Mouse (Mus musculus) stomach, postnatal 0 days (tissue): ENCODE measurements around the gene Syngr2.

Source experiments
- CTCF ChIP-seq: IDR thresholded peaks from 2 replicates; pipeline ENCODE4 v1.5.1; 2016; ENCODE audit warnings: antibody characterized with exemption, low read depth, mild to moderate bottlenecking, moderate library complexity
- EP300 ChIP-seq: optimal IDR thresholded peaks from 2 replicates; pipeline ENCODE3; 2016; ENCODE audit warnings: antibody characterized with exemption

DNA sequence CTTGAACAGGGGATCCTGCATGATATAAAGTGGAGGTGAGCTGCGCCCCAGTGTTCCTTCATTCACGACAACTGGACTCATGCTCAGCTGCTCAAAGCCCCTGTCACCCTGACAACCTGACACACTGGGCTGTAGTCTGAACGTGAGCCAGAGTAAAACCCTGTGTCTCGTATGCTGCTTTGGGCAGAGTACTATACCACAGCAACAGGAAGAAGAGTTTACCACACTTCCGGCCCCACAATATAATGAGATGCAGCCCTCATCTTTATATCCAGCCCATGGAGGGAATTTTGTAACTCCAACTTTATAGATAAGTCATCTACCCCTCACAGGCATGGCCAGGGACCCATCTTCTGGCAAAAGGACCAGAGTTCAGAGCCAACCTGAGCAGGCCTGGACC, 32.4 kb upstream of the Syngr2 start:
- TF ChIP-seq CTCF (no peak), EP300 (no peak)
